In genomic region chr4:59199341-59199740, GRCm38 (mm10) we compare ENCODE assay signal across 8 mouse cellular contexts. TPM values are rescaled to one million over a fixed set of nuclear protein-coding genes. Genes with fewer than 3 reads are reported as not detected.
DNase-seq lines count a peak whose midpoint lies in the region; ATAC-seq and TF ChIP-seq lines count a peak whose summit lies in the region.

No protein-coding gene starts in this region.

- no peak for TF ChIP-seq CTCF in small intestine, adult 2 months (IDR thresholded peaks at IDR 0.05; ENCODE audit: extremely low read depth, insufficient read length, insufficient replicate concordance, low read depth, low read length)

- intact Hi-C loops in left cerebral cortex, postnatal 25 days (cut with DNase I), result no loop called here

- TF ChIP-seq POLR2A in small intestine, adult 2 months (IDR thresholded peaks at IDR 0.05; ENCODE audit: low read depth, low read length), result no peak

- no peak overlapping the region for H3K4me3 ChIP-seq in hindbrain, embryonic 11.5 days (ENCODE audit: low read depth, low read length)
- no peak overlapping the region for H3K4me3 ChIP-seq in hindbrain, embryonic 10.5 days
- peak overlapping the region; percentile 62 for H3K4me3 ChIP-seq in megakaryocyte, embryonic 14.5 days (replicated peaks)
- H3K4me3 ChIP-seq in small intestine, adult 2 months (ENCODE audit: low read depth, low read length), result peak overlapping the region; percentile 4

- no peaks in the 10 kb centered on the region for H3K9me3 ChIP-seq in hindbrain, embryonic 11.5 days (ENCODE audit: control insufficient read depth, low read length)
- H3K9me3 ChIP-seq in hindbrain, embryonic 10.5 days, result no peaks in the 10 kb centered on the region
- H3K9me3 ChIP-seq in megakaryocyte, embryonic 14.5 days, result no peaks in the 10 kb centered on the region

- no peaks in the 10 kb centered on the region for H3K27me3 ChIP-seq in hindbrain, embryonic 11.5 days (ENCODE audit: control insufficient read depth, insufficient read depth, low read length)
- no peaks in the 10 kb centered on the region for H3K27me3 ChIP-seq in hindbrain, embryonic 10.5 days (ENCODE audit: insufficient read depth, poor library complexity, severe bottlenecking)
- no peaks in the 10 kb centered on the region for H3K27me3 ChIP-seq in megakaryocyte, embryonic 14.5 days (replicated peaks)
- H3K27me3 ChIP-seq in small intestine, adult 2 months (ENCODE audit: control insufficient read depth, insufficient read depth, low read length), result no peaks in the 10 kb centered on the region

- no peak overlapping the region for H3K9ac ChIP-seq in hindbrain, embryonic 11.5 days (ENCODE audit: low read depth, low read length)

- no peak overlapping the region for H3K27ac ChIP-seq in hindbrain, embryonic 11.5 days (ENCODE audit: low read depth, low read length)
- no peak overlapping the region for H3K27ac ChIP-seq in hindbrain, embryonic 10.5 days
- H3K27ac ChIP-seq in small intestine, adult 2 months (ENCODE audit: insufficient read depth, low read depth, low read length), result no peak overlapping the region

- no peak for DNase-seq in hindbrain, embryonic 11.5 days (ENCODE audit: low spot score)
- no peak for DNase-seq in hindbrain, embryonic 10.5 days (ENCODE audit: low spot score)
- peak; percentile 66 to 78 for DNase-seq in adrenal gland, postnatal 36 days
- peak; percentile 35 to 56 for DNase-seq in frontal cortex, adult 2 months (ENCODE audit: extremely low spot score in 1 of 2, low spot score in 1 of 2)
- DNase-seq in left cerebral cortex, postnatal 25 days (ENCODE audit: low spot score in 2 of 2), result peak; percentile 47 to 63

- no peaks in the 10 kb centered on the region for H3K36me3 ChIP-seq in hindbrain, embryonic 11.5 days (ENCODE audit: control insufficient read depth, insufficient read depth, low read length)
- no peaks in the 10 kb centered on the region for H3K36me3 ChIP-seq in hindbrain, embryonic 10.5 days
- peaks cover 2% of the 10 kb centered on the region for H3K36me3 ChIP-seq in megakaryocyte, embryonic 14.5 days (replicated peaks; ENCODE audit: low read length)
- H3K36me3 ChIP-seq in small intestine, adult 2 months (ENCODE audit: control insufficient read depth, insufficient read depth, low read length), result no peaks in the 10 kb centered on the region

- 0 out of 2 replicates have a peak, but pooled peaks have one; percentile 30 for ATAC-seq in hindbrain, embryonic 11.5 days (ENCODE audit: low FRiP score)
- ATAC-seq in hematopoietic stem cell, adult 5-6 weeks (replicated peaks in 1 of 2; ENCODE audit: insufficient read depth in 1 of 2, low FRiP score in 2 of 2, low TSS enrichment in 1 of 2, low read depth in 1 of 2, poor library complexity in 2 of 2, severe bottlenecking in 2 of 2), result peak; percentile 55 to 69

- WGBS in hindbrain, embryonic 11.5 days, result 51% methylated on average over 8 of the region's 8 CpGs
- 62% methylated on average over 8 of the region's 8 CpGs for WGBS in hindbrain, embryonic 10.5 days
- 16% methylated on average over 8 of the region's 8 CpGs for WGBS in small intestine, adult 2 months

- H3K4me2 ChIP-seq in hindbrain, embryonic 11.5 days (replicated peaks; ENCODE audit: low read depth, low read length), result no peak overlapping the region

- no peaks in the 10 kb centered on the region; the same call in 1 of the 2 replicates for H3K4me1 ChIP-seq in hindbrain, embryonic 11.5 days (replicated peaks; ENCODE audit: control insufficient read depth, insufficient read depth, low read length)
- H3K4me1 ChIP-seq in hindbrain, embryonic 10.5 days (replicated peaks), result peaks cover 31% of the 10 kb centered on the region
- peaks cover 79% of the 10 kb centered on the region for H3K4me1 ChIP-seq in megakaryocyte, embryonic 14.5 days
- peaks cover 31% of the 10 kb centered on the region for H3K4me1 ChIP-seq in small intestine, adult 2 months (ENCODE audit: control insufficient read depth, insufficient read depth, insufficient read length, low read length)

RNA-seq across cellular contexts. Expression of gene Ugcg, which starts 10.3 kb away (rescaled TPM):
- 15.0 and 19.7 TPM in 2 replicates for polyA plus RNA-seq in hindbrain, embryonic 11.5 days (2014; fragmentation: Nextera tagmentation; extraction: Ambion mirVana)
- polyA plus RNA-seq in hindbrain, embryonic 10.5 days (2016; fragmentation: Nextera tagmentation; extraction: Ambion mirVana), result 9.0 and 10.0 TPM in 2 replicates
- 10 to 100 TPM; 40.2 to 46.3 TPM for total RNA-seq in adrenal gland, postnatal 36 days (2021)
- 63.7 TPM in 2 replicates for polyA plus RNA-seq in frontal cortex, adult 2 months (2012; rRNA removed)
- total RNA-seq in hematopoietic stem cell, adult 5-6 weeks (2017), result 48.2 and 69.4 TPM in 2 replicates
- 10 to 100 TPM; 90.6 to 90.9 TPM for total RNA-seq in left cerebral cortex, postnatal 25 days (2021)
- polyA plus RNA-seq in megakaryocyte, embryonic 14.5 days (2012; ENCODE audit: insufficient read depth, low replicate concordance), result 1.4 and 3.1 TPM in 2 replicates
- polyA plus RNA-seq in small intestine, adult 2 months (2012; rRNA removed), result 9.6 and 109 TPM in 2 replicates

Comparison
In these comparisons a context has a peak if more than half of its experiments do, and no peak if none do; other contexts are left out.
1. DNase-seq: peak in adrenal gland, postnatal 36 days (2 of 2), frontal cortex, adult 2 months (2 of 2) and left cerebral cortex, postnatal 25 days (2 of 2); none in hindbrain, embryonic 11.5 days (single experiment) and hindbrain, embryonic 10.5 days (single experiment).
2. H3K4me3 ChIP-seq: peak in megakaryocyte, embryonic 14.5 days (single experiment) and small intestine, adult 2 months (single experiment); none in hindbrain, embryonic 11.5 days (single experiment) and hindbrain, embryonic 10.5 days (single experiment).